Mouse (Mus musculus): ENCODE data around the gene Emc7. TPM values are rescaled to one million over a fixed set of nuclear protein-coding genes. Genes with fewer than 3 reads are reported as not detected.

Gene Emc7
- polyA plus RNA-seq, 1 experiment from 2014 or later: 23.3 TPM

- no peak overlapping the region for H3K27ac ChIP-seq (ENCODE audit: low read length)
- H3K36me3 ChIP-seq (ENCODE audit: control insufficient read depth, insufficient read depth, low read length): peaks cover 16% of the 10 kb centered on the region
- ATAC-seq: no peak
- no peaks in the 10 kb centered on the region for H3K4me1 ChIP-seq (ENCODE audit: control insufficient read depth, insufficient read depth, low read length)
- no peak overlapping the region for H3K4me3 ChIP-seq (ENCODE audit: low read depth, low read length)
- H3K27me3 ChIP-seq (ENCODE audit: control insufficient read depth, insufficient read depth, low read depth, low read length): no peaks in the 10 kb centered on the region
- H3K4me2 ChIP-seq (ENCODE audit: low read length): no peak overlapping the region
- H3K9ac ChIP-seq (ENCODE audit: low read depth, low read length): no peak overlapping the region
- no peaks in the 10 kb centered on the region for H3K9me3 ChIP-seq (replicated peaks; ENCODE audit: control insufficient read depth, low read length, poor library complexity, severe bottlenecking)
These were observed 14.7 kb downstream of the Emc7 start for GRCm38 (mm10) chr2:112469542-112469941.

- Histone ChIP-seq H3K4me3 (ENCODE audit: low read depth, low read length) (no peak overlapping the region), H3K4me1 (ENCODE audit: control insufficient read depth, insufficient read depth, low read length) (no peaks in the 10 kb centered on the region), H3K9ac (ENCODE audit: low read depth, low read length) (no peak overlapping the region), H3K9me3 (replicated peaks; ENCODE audit: control insufficient read depth, low read length, poor library complexity, severe bottlenecking) (no peaks in the 10 kb centered on the region), H3K27me3 (ENCODE audit: control insufficient read depth, insufficient read depth, low read depth, low read length) (no peaks in the 10 kb centered on the region), H3K27ac (ENCODE audit: low read length) (no peak overlapping the region), H3K4me2 (ENCODE audit: low read length) (no peak overlapping the region), H3K36me3 (ENCODE audit: control insufficient read depth, insufficient read depth, low read length) (peaks cover 14% of the 10 kb centered on the region)
- WGBS: 23% methylated on average over 5 of the region's 5 CpGs
- peak; percentile 48 for ATAC-seq
These were observed 16.2 kb downstream of the Emc7 start for GRCm38 (mm10) chr2:112470961-112471381.

GRCm38 (mm10) chr2:112472076-112472475, 17.3 kb downstream of the Emc7 start:
- no peak overlapping the region for H3K27ac ChIP-seq (ENCODE audit: low read length)
- no peaks in the 10 kb centered on the region for H3K9me3 ChIP-seq (replicated peaks; ENCODE audit: control insufficient read depth, low read length, poor library complexity, severe bottlenecking)
- H3K4me3 ChIP-seq (ENCODE audit: low read depth, low read length): no peak overlapping the region
- H3K27me3 ChIP-seq (ENCODE audit: control insufficient read depth, insufficient read depth, low read depth, low read length): no peaks in the 10 kb centered on the region
- H3K9ac ChIP-seq (ENCODE audit: low read depth, low read length): no peak overlapping the region
- WGBS: 93% methylated on average over 2 of the region's 2 CpGs
- no peak for ATAC-seq
- no peak overlapping the region for H3K4me2 ChIP-seq (ENCODE audit: low read length)
- H3K4me1 ChIP-seq (ENCODE audit: control insufficient read depth, insufficient read depth, low read length): no peaks in the 10 kb centered on the region
- peaks cover 11% of the 10 kb centered on the region for H3K36me3 ChIP-seq (ENCODE audit: control insufficient read depth, insufficient read depth, low read length)

GRCm38 (mm10) chr2:112474997-112475724, 20.4 kb downstream of the Emc7 start:
- H3K27me3 ChIP-seq (ENCODE audit: control insufficient read depth, insufficient read depth, low read depth, low read length): no peaks in the 10 kb centered on the region
- H3K4me1 ChIP-seq (ENCODE audit: control insufficient read depth, insufficient read depth, low read length): no peaks in the 10 kb centered on the region
- H3K4me2 ChIP-seq (ENCODE audit: low read length): no peak overlapping the region
- H3K4me3 ChIP-seq (ENCODE audit: low read depth, low read length): no peak overlapping the region
- no peak for ATAC-seq
- H3K9ac ChIP-seq (ENCODE audit: low read depth, low read length): no peak overlapping the region
- H3K9me3 ChIP-seq (replicated peaks; ENCODE audit: control insufficient read depth, low read length, poor library complexity, severe bottlenecking): no peaks in the 10 kb centered on the region
- H3K27ac ChIP-seq (ENCODE audit: low read length): no peak overlapping the region
- no peaks in the 10 kb centered on the region for H3K36me3 ChIP-seq (ENCODE audit: control insufficient read depth, insufficient read depth, low read length)
- 77% methylated on average over 5 of the region's 5 CpGs for WGBS

- 81% methylated on average over 6 of the region's 6 CpGs for WGBS
- Histone ChIP-seq H3K4me2 (ENCODE audit: low read length) (no peak overlapping the region), H3K27ac (ENCODE audit: low read length) (no peak overlapping the region), H3K36me3 (ENCODE audit: control insufficient read depth, insufficient read depth, low read length) (no peaks in the 10 kb centered on the region), H3K4me1 (ENCODE audit: control insufficient read depth, insufficient read depth, low read length) (no peaks in the 10 kb centered on the region), H3K9me3 (replicated peaks; ENCODE audit: control insufficient read depth, low read length, poor library complexity, severe bottlenecking) (no peaks in the 10 kb centered on the region), H3K4me3 (ENCODE audit: low read depth, low read length) (no peak overlapping the region), H3K27me3 (ENCODE audit: control insufficient read depth, insufficient read depth, low read depth, low read length) (no peaks in the 10 kb centered on the region), H3K9ac (ENCODE audit: low read depth, low read length) (no peak overlapping the region)
- ATAC-seq: no peak
These were observed 21.8 kb downstream of the Emc7 start for GRCm38 (mm10) chr2:112476554-112476953.

DNA sequence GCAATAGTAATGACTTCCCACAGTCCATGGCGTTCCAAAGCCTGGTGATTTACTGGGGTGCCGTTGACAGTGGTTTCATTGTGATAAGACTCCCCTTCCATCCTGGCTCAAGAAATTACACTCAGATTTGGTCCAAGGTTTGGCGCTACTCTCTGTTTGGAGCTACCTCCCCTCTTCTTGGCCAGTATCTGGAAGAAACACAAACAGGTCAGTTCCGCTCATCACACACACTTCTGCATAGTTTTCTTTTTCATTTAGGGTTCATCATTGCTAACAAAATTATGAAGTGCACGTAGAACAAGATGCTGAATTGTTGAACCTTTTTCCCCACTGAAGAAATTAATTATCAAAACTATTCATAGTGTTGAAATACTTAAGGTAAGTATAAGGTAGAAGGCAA, 25.9 kb downstream of the Emc7 start, which contains the start of gene Chrm5:
Gene Chrm5 (minus strand): TSS at position 101 of the 400 bp plus-strand sequence.
- no peak within 1 kb of the TSS for H3K4me3 ChIP-seq (ENCODE audit: low read depth, low read length)
- H3K36me3 ChIP-seq (ENCODE audit: control insufficient read depth, insufficient read depth, low read length): no peaks in the 10 kb centered on the region
- ATAC-seq: no peak
- H3K27ac ChIP-seq (ENCODE audit: low read length): no peak within 1 kb of the TSS
- no peaks in the 10 kb centered on the region for H3K9me3 ChIP-seq (replicated peaks; ENCODE audit: control insufficient read depth, low read length, poor library complexity, severe bottlenecking)
- no peak within 1 kb of the TSS for H3K4me2 ChIP-seq (ENCODE audit: low read length)
- no peak within 1 kb of the TSS for H3K9ac ChIP-seq (ENCODE audit: low read depth, low read length)
- no peaks in the 10 kb centered on the region for H3K4me1 ChIP-seq (ENCODE audit: control insufficient read depth, insufficient read depth, low read length)
- WGBS: 96% methylated on average over 5 of the region's 5 CpGs
- no peaks in the 10 kb centered on the region for H3K27me3 ChIP-seq (ENCODE audit: control insufficient read depth, insufficient read depth, low read depth, low read length)

GRCm38 (mm10) chr2:112481564-112481963, 26.8 kb downstream of the Emc7 start:
- WGBS: 0% methylated on average over 2 of the region's 2 CpGs
- Histone ChIP-seq H3K27me3 (ENCODE audit: control insufficient read depth, insufficient read depth, low read depth, low read length) (no peaks in the 10 kb centered on the region), H3K36me3 (ENCODE audit: control insufficient read depth, insufficient read depth, low read length) (no peaks in the 10 kb centered on the region), H3K4me2 (ENCODE audit: low read length) (no peak overlapping the region), H3K4me1 (ENCODE audit: control insufficient read depth, insufficient read depth, low read length) (no peaks in the 10 kb centered on the region), H3K9me3 (replicated peaks; ENCODE audit: control insufficient read depth, low read length, poor library complexity, severe bottlenecking) (no peaks in the 10 kb centered on the region), H3K4me3 (ENCODE audit: low read depth, low read length) (no peak overlapping the region), H3K27ac (ENCODE audit: low read length) (no peak overlapping the region), H3K9ac (ENCODE audit: low read depth, low read length) (no peak overlapping the region)
- peak; percentile 73; the same call in 1 of the 2 replicates for ATAC-seq

GRCm38 (mm10) chr2:112482533-112483333, 27.9 kb downstream of the Emc7 start:
- no peak for ATAC-seq
- Histone ChIP-seq H3K4me3 (ENCODE audit: low read depth, low read length) (no peak overlapping the region), H3K9ac (ENCODE audit: low read depth, low read length) (no peak overlapping the region), H3K9me3 (replicated peaks; ENCODE audit: control insufficient read depth, low read length, poor library complexity, severe bottlenecking) (no peaks in the 10 kb centered on the region), H3K4me2 (ENCODE audit: low read length) (no peak overlapping the region), H3K27me3 (ENCODE audit: control insufficient read depth, insufficient read depth, low read depth, low read length) (no peaks in the 10 kb centered on the region), H3K36me3 (ENCODE audit: control insufficient read depth, insufficient read depth, low read length) (no peaks in the 10 kb centered on the region), H3K27ac (ENCODE audit: low read length) (no peak overlapping the region), H3K4me1 (ENCODE audit: control insufficient read depth, insufficient read depth, low read length) (no peaks in the 10 kb centered on the region)
- 70% methylated on average over 5 of the region's 5 CpGs for WGBS

- H3K4me1 ChIP-seq (ENCODE audit: control insufficient read depth, insufficient read depth, low read length): no peaks in the 10 kb centered on the region
- ATAC-seq: no peak
- 66% methylated on average over 2 of the region's 2 CpGs for WGBS
- no peak overlapping the region for H3K4me3 ChIP-seq (ENCODE audit: low read depth, low read length)
- no peak overlapping the region for H3K4me2 ChIP-seq (ENCODE audit: low read length)
- H3K36me3 ChIP-seq (ENCODE audit: control insufficient read depth, insufficient read depth, low read length): no peaks in the 10 kb centered on the region
- no peak overlapping the region for H3K27ac ChIP-seq (ENCODE audit: low read length)
- H3K27me3 ChIP-seq (ENCODE audit: control insufficient read depth, insufficient read depth, low read depth, low read length): no peaks in the 10 kb centered on the region
- H3K9ac ChIP-seq (ENCODE audit: low read depth, low read length): no peak overlapping the region
- H3K9me3 ChIP-seq (replicated peaks; ENCODE audit: control insufficient read depth, low read length, poor library complexity, severe bottlenecking): no peaks in the 10 kb centered on the region
These were observed 28.5 kb downstream of the Emc7 start for GRCm38 (mm10) chr2:112483334-112483651.
